Mouse (Mus musculus): ENCODE measurements around the gene Glyatl3. TPM values are rescaled to one million over a fixed set of nuclear protein-coding genes. Genes with fewer than 3 reads are reported as not detected.

Glyatl3 gene
- total and polyA plus RNA-seq, 2 experiments from 2014 or later: not detected

- WGBS: 80% methylated on average over 10 of the region's 10 CpGs
- ATAC-seq: no peak
- Histone ChIP-seq H3K4me3 (ENCODE audit: low read depth, low read length) (no peak overlapping the region), H3K36me3 (ENCODE audit: insufficient read depth) (no peaks in the 10 kb centered on the region), H3K27ac (ENCODE audit: low read depth, low read length) (no peak overlapping the region), H3K4me1 (ENCODE audit: insufficient read depth) (no peaks in the 10 kb centered on the region), H3K9me3 (ENCODE audit: low read length) (no peaks in the 10 kb centered on the region), H3K9ac (no peak overlapping the region), H3K4me2 (ENCODE audit: low read depth) (no peak overlapping the region), H3K27me3 (ENCODE audit: insufficient read depth, low read length) (no peaks in the 10 kb centered on the region)
- TF ChIP-seq CTCF (IDR thresholded peaks at IDR 0.05; ENCODE audit: low read depth): no peak
- no peak for DNase-seq
These were observed 45.0 kb downstream of the Glyatl3 start for GRCm38 (mm10) chr17:40868952-40869747.

DNA sequence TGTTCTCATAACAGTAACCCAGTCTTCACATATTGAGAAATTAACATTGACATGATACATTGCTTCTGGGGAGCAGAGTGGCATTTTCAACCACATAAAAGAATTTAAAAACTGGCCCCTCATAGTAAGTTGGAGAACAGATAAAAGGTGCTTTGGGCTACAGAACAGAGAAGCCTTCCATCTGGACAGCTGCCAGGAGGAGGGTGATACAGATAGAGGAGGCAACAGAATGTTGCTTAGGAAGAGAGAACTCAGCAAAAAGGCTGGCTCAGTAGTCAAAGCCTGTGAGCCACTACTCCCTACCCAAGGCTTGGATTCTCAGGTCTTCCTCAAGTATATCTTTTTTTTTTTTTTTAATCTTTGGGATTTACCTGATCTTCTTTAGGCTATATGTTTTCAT is 59.1 kb downstream of the Glyatl3 start:
- no peak overlapping the region for H3K9ac ChIP-seq
- H3K27ac ChIP-seq (ENCODE audit: low read depth, low read length): no peak overlapping the region
- no peaks in the 10 kb centered on the region for H3K4me1 ChIP-seq (ENCODE audit: insufficient read depth)
- H3K9me3 ChIP-seq (ENCODE audit: low read length): no peaks in the 10 kb centered on the region
- DNase-seq: no peak
- no peak for ATAC-seq
- H3K4me3 ChIP-seq (ENCODE audit: low read depth, low read length): no peak overlapping the region
- H3K36me3 ChIP-seq (ENCODE audit: insufficient read depth): no peaks in the 10 kb centered on the region
- no peaks in the 10 kb centered on the region for H3K27me3 ChIP-seq (ENCODE audit: insufficient read depth, low read length)
- no peak for TF ChIP-seq CTCF (IDR thresholded peaks at IDR 0.05; ENCODE audit: low read depth)
- H3K4me2 ChIP-seq (ENCODE audit: low read depth): no peak overlapping the region

Other genes starting within 250 kb of the Glyatl3 start
- gene Esp1, start 187.2 kb downstream of the Glyatl3 start, total RNA-seq (2014; rRNA removed): not detected in 2 replicates
- gene Esp1, start 187.2 kb downstream of the Glyatl3 start, polyA plus RNA-seq (2015; fragmentation: Nextera tagmentation; extraction: Ambion mirVana): not detected in 2 replicates
- 0.31 TPM in 1 of 2 replicates, not detected in the other for gene Crisp2, start 107.3 kb downstream of the Glyatl3 start, total RNA-seq (2014; rRNA removed)
- gene Crisp2, start 107.3 kb downstream of the Glyatl3 start, polyA plus RNA-seq (2015; fragmentation: Nextera tagmentation; extraction: Ambion mirVana): not detected in 2 replicates
- gene Rhag, start 103.2 kb downstream of the Glyatl3 start, total RNA-seq (2014; rRNA removed): not detected in 2 replicates
- gene Rhag, start 103.2 kb downstream of the Glyatl3 start, polyA plus RNA-seq (2015; fragmentation: Nextera tagmentation; extraction: Ambion mirVana): not detected in 2 replicates
- gene 9130008F23Rik, start 33.8 kb downstream of the Glyatl3 start, total RNA-seq (2014; rRNA removed): 1.7 and 2.1 TPM in 2 replicates
- 0.47 and 0.52 TPM in 2 replicates for gene 9130008F23Rik, start 33.8 kb downstream of the Glyatl3 start, polyA plus RNA-seq (2015; fragmentation: Nextera tagmentation; extraction: Ambion mirVana)
- 15.5 and 18.6 TPM in 2 replicates for gene Mut, start 20.3 kb upstream of the Glyatl3 start, total RNA-seq (2014; rRNA removed)
- 13.8 and 17.8 TPM in 2 replicates for gene Mut, start 20.3 kb upstream of the Glyatl3 start, polyA plus RNA-seq (2015; fragmentation: Nextera tagmentation; extraction: Ambion mirVana)
- gene Cenpq, start 20.7 kb upstream of the Glyatl3 start, total RNA-seq (2014; rRNA removed): 6.9 and 7.6 TPM in 2 replicates
- gene Cenpq, start 20.7 kb upstream of the Glyatl3 start, polyA plus RNA-seq (2015; fragmentation: Nextera tagmentation; extraction: Ambion mirVana): 10.7 and 11.8 TPM in 2 replicates